Mouse (Mus musculus): ENCODE results near the gene Pip5k1b. TPM values are rescaled to one million over a fixed set of nuclear protein-coding genes. Genes with fewer than 3 reads are reported as not detected.

Gene Pip5k1b
- total RNA-seq, 2 experiments from 2014 or later: 8.1 to 8.2 TPM

GRCm38 (mm10) chr19:24386956-24387865 lies 168.5 kb downstream of the Pip5k1b start:
- no peak for DNase-seq (ENCODE audit: extremely low spot score in 1 of 2, low spot score in 2 of 2)
- intact Hi-C loops (cut with DNase I): no loop called here

- intact Hi-C loops (cut with DNase I): no loop called here
- no peak for DNase-seq (ENCODE audit: extremely low spot score in 1 of 2, low spot score in 2 of 2)
These were observed 177.2 kb downstream of the Pip5k1b start for GRCm38 (mm10) chr19:24378470-24378869.

GRCm38 (mm10) chr19:24371763-24372640 lies 183.7 kb downstream of the Pip5k1b start:
- intact Hi-C loops (cut with DNase I): no loop called here
- peak; percentile 20 for DNase-seq (ENCODE audit: extremely low spot score in 1 of 2, low spot score in 2 of 2)

GRCm38 (mm10) chr19:24368419-24368818 lies 187.3 kb downstream of the Pip5k1b start:
- intact Hi-C loops (cut with DNase I): no loop called here
- no peak for DNase-seq (ENCODE audit: extremely low spot score in 1 of 2, low spot score in 2 of 2)

- intact Hi-C loops (cut with DNase I): no loop called here
- no peak for DNase-seq (ENCODE audit: extremely low spot score in 1 of 2, low spot score in 2 of 2)
These were observed 187.9 kb downstream of the Pip5k1b start for GRCm38 (mm10) chr19:24367722-24368121.

GRCm38 (mm10) chr19:24366747-24367146 lies 188.9 kb downstream of the Pip5k1b start:
- intact Hi-C loops (cut with DNase I): no loop called here
- DNase-seq (ENCODE audit: extremely low spot score in 1 of 2, low spot score in 2 of 2): no peak

GRCm38 (mm10) chr19:24362626-24363321 lies 192.9 kb downstream of the Pip5k1b start:
- no peak for DNase-seq (ENCODE audit: extremely low spot score in 1 of 2, low spot score in 2 of 2)
- intact Hi-C loops (cut with DNase I): no loop called here

GRCm38 (mm10) chr19:24359270-24359669 lies 196.4 kb downstream of the Pip5k1b start:
- DNase-seq (ENCODE audit: extremely low spot score in 1 of 2, low spot score in 2 of 2): no peak

GRCm38 (mm10) chr19:24352298-24352959 lies 203.2 kb downstream of the Pip5k1b start:
- intact Hi-C loops (cut with DNase I): no loop called here
- DNase-seq (ENCODE audit: extremely low spot score in 1 of 2, low spot score in 2 of 2): no peak

More at GRCm38 (mm10) chr19:24359270-24359669, 196.4 kb downstream of the Pip5k1b start:
- intact Hi-C loops (cut with DNase I): no loop called here

GRCm38 (mm10) chr19:24344501-24344900 lies 211.2 kb downstream of the Pip5k1b start:
- no peak for DNase-seq (ENCODE audit: extremely low spot score in 1 of 2, low spot score in 2 of 2)
- intact Hi-C loops (cut with DNase I): no loop called here

- DNase-seq (ENCODE audit: extremely low spot score in 1 of 2, low spot score in 2 of 2): no peak
- intact Hi-C loops (cut with DNase I): no loop called here
These were observed 212.9 kb downstream of the Pip5k1b start for GRCm38 (mm10) chr19:24342786-24343185.

GRCm38 (mm10) chr19:24336370-24337076 lies 219.1 kb downstream of the Pip5k1b start:
- intact Hi-C loops (cut with DNase I): no loop called here

GRCm38 (mm10) chr19:24335611-24336343 lies 219.9 kb downstream of the Pip5k1b start:
- intact Hi-C loops (cut with DNase I): no loop called here
- DNase-seq (ENCODE audit: extremely low spot score in 1 of 2, low spot score in 2 of 2): no peak

More at GRCm38 (mm10) chr19:24336370-24337076, 219.1 kb downstream of the Pip5k1b start:
- DNase-seq (ENCODE audit: extremely low spot score in 1 of 2, low spot score in 2 of 2): no peak

GRCm38 (mm10) chr19:24332956-24333355 lies 222.7 kb downstream of the Pip5k1b start:
- intact Hi-C loops (cut with DNase I): no loop called here
- no peak for DNase-seq (ENCODE audit: extremely low spot score in 1 of 2, low spot score in 2 of 2)

- DNase-seq (ENCODE audit: extremely low spot score in 1 of 2, low spot score in 2 of 2): no peak
- intact Hi-C loops (cut with DNase I): no loop called here
These were observed 224.4 kb downstream of the Pip5k1b start for GRCm38 (mm10) chr19:24331274-24331673.

- no peak for DNase-seq (ENCODE audit: extremely low spot score in 1 of 2, low spot score in 2 of 2)
- intact Hi-C loops (cut with DNase I): no loop called here
These were observed 225.3 kb downstream of the Pip5k1b start for GRCm38 (mm10) chr19:24330366-24330765.

- intact Hi-C loops (cut with DNase I): no loop called here
- DNase-seq (ENCODE audit: extremely low spot score in 1 of 2, low spot score in 2 of 2): no peak
These were observed 227.8 kb downstream of the Pip5k1b start for GRCm38 (mm10) chr19:24327921-24328320.
